Mouse (Mus musculus): ENCODE data around the gene Rictor. TPM values are rescaled to one million over a fixed set of nuclear protein-coding genes. Genes with fewer than 3 reads are reported as not detected.
A peak's percentile ranks its signal among the peaks of the same experiment; 100 is the strongest.

Gene Rictor
- polyA plus RNA-seq, 1 experiment: 2.4 TPM

GRCm38 (mm10) chr15:6668793-6669437, 39.3 kb upstream of the Rictor start:
- Histone ChIP-seq H3K79me2 (ENCODE audit: control insufficient read depth, insufficient read depth) (no peaks in the 10 kb centered on the region), H3K36me3 (ENCODE audit: control insufficient read depth, insufficient read depth) (no peaks in the 10 kb centered on the region), H3K4me3 (no peak overlapping the region), H3K27me3 (ENCODE audit: control insufficient read depth, insufficient read depth, insufficient read length) (no peaks in the 10 kb centered on the region), H3K4me2 (ENCODE audit: low read depth) (no peak overlapping the region), H3ac (ENCODE audit: control insufficient read depth, insufficient read length) (no peak overlapping the region)
- no peak for TF ChIP-seq E2F4 (IDR thresholded peaks at IDR 0.05; ENCODE audit: insufficient read depth)
- TF ChIP-seq USF1 (IDR thresholded peaks at IDR 0.05; ENCODE audit: low read depth): no peak
- no peak for TF ChIP-seq TCF3 (IDR thresholded peaks at IDR 0.05; ENCODE audit: insufficient read length, low read depth)
- TF ChIP-seq REST (IDR thresholded peaks at IDR 0.05; ENCODE audit: insufficient read depth, insufficient read length): no peak
- no peak for TF ChIP-seq CEBPB (IDR thresholded peaks at IDR 0.05; ENCODE audit: insufficient read depth, poor library complexity, severe bottlenecking)
- no peak for TF ChIP-seq MYOG (IDR thresholded peaks at IDR 0.05; ENCODE audit: control insufficient read depth in 1 of 3, insufficient read depth in 1 of 3, insufficient read length in 2 of 3, low read depth in 2 of 3)
- TF ChIP-seq POLR2AphosphoS2 (IDR thresholded peaks at IDR 0.05; ENCODE audit: insufficient read length, low read depth): no peak
- TF ChIP-seq MYOD1 (IDR thresholded peaks at IDR 0.05; ENCODE audit: control insufficient read depth in 1 of 3, insufficient read length in 2 of 3, low read depth in 2 of 3): no peak
- TF ChIP-seq POLR2A (IDR thresholded peaks at IDR 0.05; ENCODE audit: insufficient read length, low read depth): no peak
- no peak for TF ChIP-seq SRF (IDR thresholded peaks at IDR 0.05; ENCODE audit: control insufficient read depth, insufficient read length, low read depth)
- TF ChIP-seq MAX (IDR thresholded peaks at IDR 0.05; ENCODE audit: low read depth): no peak
- TF ChIP-seq TCF12 (IDR thresholded peaks at IDR 0.05; ENCODE audit: insufficient read depth, poor library complexity, severe bottlenecking): no peak

GRCm38 (mm10) chr15:6678479-6678878, 29.7 kb upstream of the Rictor start:
- no peak overlapping the region for H3K4me2 ChIP-seq (ENCODE audit: low read depth)
- no peaks in the 10 kb centered on the region for H3K36me3 ChIP-seq (ENCODE audit: control insufficient read depth, insufficient read depth)
- no peak for TF ChIP-seq REST (IDR thresholded peaks at IDR 0.05; ENCODE audit: insufficient read depth, insufficient read length)
- TF ChIP-seq POLR2A (IDR thresholded peaks at IDR 0.05; ENCODE audit: insufficient read length, low read depth): no peak
- TF ChIP-seq E2F4 (IDR thresholded peaks at IDR 0.05; ENCODE audit: insufficient read depth): no peak
- TF ChIP-seq TCF3 (IDR thresholded peaks at IDR 0.05; ENCODE audit: insufficient read length, low read depth): no peak
- TF ChIP-seq CEBPB (IDR thresholded peaks at IDR 0.05; ENCODE audit: insufficient read depth, poor library complexity, severe bottlenecking): no peak
- TF ChIP-seq MYOD1 (IDR thresholded peaks at IDR 0.05; ENCODE audit: control insufficient read depth in 1 of 3, insufficient read length in 2 of 3, low read depth in 2 of 3): no peak
- no peak for TF ChIP-seq MAX (IDR thresholded peaks at IDR 0.05; ENCODE audit: low read depth)
- no peak for TF ChIP-seq SRF (IDR thresholded peaks at IDR 0.05; ENCODE audit: control insufficient read depth, insufficient read length, low read depth)
- TF ChIP-seq USF1 (IDR thresholded peaks at IDR 0.05; ENCODE audit: low read depth): no peak
- TF ChIP-seq POLR2AphosphoS2 (IDR thresholded peaks at IDR 0.05; ENCODE audit: insufficient read length, low read depth): no peak
- no peak for TF ChIP-seq TCF12 (IDR thresholded peaks at IDR 0.05; ENCODE audit: insufficient read depth, poor library complexity, severe bottlenecking)
- no peak for TF ChIP-seq MYOG (IDR thresholded peaks at IDR 0.05; ENCODE audit: control insufficient read depth in 1 of 3, insufficient read depth in 1 of 3, insufficient read length in 2 of 3, low read depth in 2 of 3)
- H3K27me3 ChIP-seq (ENCODE audit: control insufficient read depth, insufficient read depth, insufficient read length): no peaks in the 10 kb centered on the region
- H3K4me3 ChIP-seq: no peak overlapping the region
- H3K79me2 ChIP-seq (ENCODE audit: control insufficient read depth, insufficient read depth): no peaks in the 10 kb centered on the region
- no peak overlapping the region for H3ac ChIP-seq (ENCODE audit: control insufficient read depth, insufficient read length)

- Histone ChIP-seq H3K79me2 (ENCODE audit: control insufficient read depth, insufficient read depth) (no peaks in the 10 kb centered on the region), H3K4me3 (no peak overlapping the region), H3K4me2 (ENCODE audit: low read depth) (no peak overlapping the region), H3K27me3 (ENCODE audit: control insufficient read depth, insufficient read depth, insufficient read length) (no peaks in the 10 kb centered on the region), H3ac (ENCODE audit: control insufficient read depth, insufficient read length) (no peak overlapping the region), H3K36me3 (ENCODE audit: control insufficient read depth, insufficient read depth) (no peaks in the 10 kb centered on the region)
- no peak for TF ChIP-seq POLR2A (IDR thresholded peaks at IDR 0.05; ENCODE audit: insufficient read length, low read depth)
- no peak for TF ChIP-seq CEBPB (IDR thresholded peaks at IDR 0.05; ENCODE audit: insufficient read depth, poor library complexity, severe bottlenecking)
- no peak for TF ChIP-seq MYOD1 (IDR thresholded peaks at IDR 0.05; ENCODE audit: control insufficient read depth in 1 of 3, insufficient read length in 2 of 3, low read depth in 2 of 3)
- no peak for TF ChIP-seq TCF3 (IDR thresholded peaks at IDR 0.05; ENCODE audit: insufficient read length, low read depth)
- TF ChIP-seq POLR2AphosphoS2 (IDR thresholded peaks at IDR 0.05; ENCODE audit: insufficient read length, low read depth): no peak
- no peak for TF ChIP-seq USF1 (IDR thresholded peaks at IDR 0.05; ENCODE audit: low read depth)
These were observed 6.0 kb upstream of the Rictor start for GRCm38 (mm10) chr15:6702164-6702563.

- H3K4me3 ChIP-seq: no peak overlapping the region
- peaks cover 15% of the 10 kb centered on the region for H3K79me2 ChIP-seq (ENCODE audit: control insufficient read depth, insufficient read depth)
These were observed 2.8 kb upstream of the Rictor start for GRCm38 (mm10) chr15:6705351-6705901.

More at GRCm38 (mm10) chr15:6705351-6705901, 2.8 kb upstream of the Rictor start:
- TF ChIP-seq POLR2A (IDR thresholded peaks at IDR 0.05; ENCODE audit: insufficient read length, low read depth) (no peak), REST (IDR thresholded peaks at IDR 0.05; ENCODE audit: insufficient read depth, insufficient read length) (no peak), MAX (IDR thresholded peaks at IDR 0.05; ENCODE audit: low read depth) (no peak), USF1 (IDR thresholded peaks at IDR 0.05; ENCODE audit: low read depth) (no peak), E2F4 (IDR thresholded peaks at IDR 0.05; ENCODE audit: insufficient read depth) (no peak), SRF (IDR thresholded peaks at IDR 0.05; ENCODE audit: control insufficient read depth, insufficient read length, low read depth) (no peak), POLR2AphosphoS2 (IDR thresholded peaks at IDR 0.05; ENCODE audit: insufficient read length, low read depth) (no peak), TCF3 (IDR thresholded peaks at IDR 0.05; ENCODE audit: insufficient read length, low read depth) (no peak), TCF12 (IDR thresholded peaks at IDR 0.05; ENCODE audit: insufficient read depth, poor library complexity, severe bottlenecking) (no peak), MYOD1 (IDR thresholded peaks at IDR 0.05; ENCODE audit: control insufficient read depth in 1 of 3, insufficient read length in 2 of 3, low read depth in 2 of 3) (peak in 2 of 3 experiments; percentile 54 to 70), CEBPB (IDR thresholded peaks at IDR 0.05; ENCODE audit: insufficient read depth, poor library complexity, severe bottlenecking) (no peak), MYOG (IDR thresholded peaks at IDR 0.05; ENCODE audit: control insufficient read depth in 1 of 3, insufficient read depth in 1 of 3, insufficient read length in 2 of 3, low read depth in 2 of 3) (peak in 1 of 3 experiments; percentile 16)
- no peaks in the 10 kb centered on the region for H3K36me3 ChIP-seq (ENCODE audit: control insufficient read depth, insufficient read depth)
- H3ac ChIP-seq (ENCODE audit: control insufficient read depth, insufficient read length): no peak overlapping the region
- no peaks in the 10 kb centered on the region for H3K27me3 ChIP-seq (ENCODE audit: control insufficient read depth, insufficient read depth, insufficient read length)
- peak overlapping the region; percentile 37 for H3K4me2 ChIP-seq (ENCODE audit: low read depth)

Data from myocyte (in vitro differentiated cells).